Mouse (Mus musculus) hindbrain, embryonic 11.5 days (tissue): ENCODE results near the gene Hjurp. TPM values are rescaled to one million over a fixed set of nuclear protein-coding genes. Genes with fewer than 3 reads are reported as not detected.
A peak's percentile ranks its signal among the peaks of the same experiment; 100 is the strongest.

ENCODE experiments used
- ATAC-seq: fragments of 200-750 bp; cut with Nextera tagmentation; 2 replicates; pipeline ENCODE4 v1.8.0; 2017; ENCODE audit warnings: mild to moderate bottlenecking, moderate TSS enrichment, moderate library complexity; ENCODE audit not compliant: low FRiP score
- DNase-seq: peaks from one replicate; pipeline ENCODE4 v3.0.0-alpha.2; 2015; ENCODE audit warnings: low spot score
- H3K27ac ChIP-seq: fragments of 300-500 bp; sonication (generic); 2 replicates; pipeline ENCODE4 v1.5.1; 2014; ENCODE audit warnings: mild to moderate bottlenecking, low read depth, low read length
- H3K27me3 ChIP-seq: fragments of 300-500 bp; sonication (generic); 2 replicates; pipeline ENCODE4 v1.6.1; 2014; ENCODE audit warnings: mild to moderate bottlenecking, low read length, moderate library complexity, mixed read lengths; ENCODE audit not compliant: control insufficient read depth, insufficient read depth
- H3K36me3 ChIP-seq: fragments of 300-500 bp; sonication (generic); 2 replicates; pipeline ENCODE4 v1.6.1; 2014; ENCODE audit warnings: mild to moderate bottlenecking, low read length, moderate library complexity, mixed read lengths; ENCODE audit not compliant: control insufficient read depth, insufficient read depth
- H3K4me1 ChIP-seq: fragments of 300-500 bp; sonication (generic); replicated peaks from 2 replicates; pipeline ENCODE4 v1.6.1; 2014; ENCODE audit warnings: low read length, mixed read lengths; ENCODE audit not compliant: control insufficient read depth, insufficient read depth
- H3K4me2 ChIP-seq: fragments of 300-500 bp; sonication (generic); replicated peaks from 2 replicates; pipeline ENCODE4 v1.6.1; 2014; ENCODE audit warnings: mild to moderate bottlenecking, low read depth, low read length
- H3K4me3 ChIP-seq: fragments of 300-500 bp; sonication (generic); 2 replicates; pipeline ENCODE4 v1.5.1; 2014; ENCODE audit warnings: low read depth, low read length
- H3K9ac ChIP-seq: fragments of 300-500 bp; sonication (generic); 2 replicates; pipeline ENCODE4 v1.6.1; 2014; ENCODE audit warnings: low read depth, low read length
- H3K9me3 ChIP-seq: fragments of 300-500 bp; sonication (generic); 2 replicates; pipeline ENCODE4 v1.6.1; 2016; ENCODE audit warnings: low read length; ENCODE audit not compliant: control insufficient read depth
- WGBS: fragments of 180-500 bp; shearing (Covaris S2); extraction: QIAGEN DNeasy Blood & Tissue Kit; methylation state at CpG from one replicate; pipeline ENCODE4 v1.1.7; 2014; 5-methylcytosine and 5-hydroxymethylcytosine counted together
- polyA plus RNA-seq: library from polyadenylated mRNA; unstranded; fragments of >200 nt; fragmentation: Nextera tagmentation; extraction: Ambion mirVana; gene quantifications from 2 replicates; pipeline ENCODE4 v1.2.1, GENCODE M21; 2014

Gene Hjurp
- polyA plus RNA-seq, 1 experiment from 2014 or later, result 136 TPM

DNA sequence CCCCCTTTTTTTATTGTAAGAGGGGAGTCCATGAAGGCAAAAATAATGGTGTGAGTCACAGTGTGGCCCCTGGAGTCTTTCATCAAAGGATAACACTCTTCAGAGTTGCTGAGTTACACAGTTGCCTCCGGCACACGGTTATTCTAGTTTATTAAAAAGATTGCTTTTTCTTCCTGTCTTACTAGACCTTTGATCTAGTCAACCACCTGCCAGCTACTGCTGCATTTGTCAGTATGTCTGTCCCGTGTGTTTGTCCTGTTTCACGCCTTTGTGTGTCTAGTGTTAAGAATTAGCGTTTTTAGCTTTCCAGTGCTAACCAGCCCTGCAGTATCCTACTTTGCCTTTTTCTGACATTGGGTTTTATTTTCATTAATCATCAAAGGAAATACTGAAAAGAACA is 8.2 kb upstream of the Hjurp start:
- H3K9me3 ChIP-seq, result peaks cover 71% of the 10 kb centered on the region
- H3K9ac ChIP-seq, result no peak overlapping the region
- H3K27ac ChIP-seq, result no peak overlapping the region
- ATAC-seq (no peak), DNase-seq (no peak)
- 70% methylated on average over 5 of the region's 5 CpGs for WGBS
- H3K4me2 ChIP-seq, result no peak overlapping the region
- no peaks in the 10 kb centered on the region for H3K4me1 ChIP-seq
- H3K27me3 ChIP-seq, result no peaks in the 10 kb centered on the region
- no peak overlapping the region for H3K4me3 ChIP-seq
- no peaks in the 10 kb centered on the region for H3K36me3 ChIP-seq

DNA sequence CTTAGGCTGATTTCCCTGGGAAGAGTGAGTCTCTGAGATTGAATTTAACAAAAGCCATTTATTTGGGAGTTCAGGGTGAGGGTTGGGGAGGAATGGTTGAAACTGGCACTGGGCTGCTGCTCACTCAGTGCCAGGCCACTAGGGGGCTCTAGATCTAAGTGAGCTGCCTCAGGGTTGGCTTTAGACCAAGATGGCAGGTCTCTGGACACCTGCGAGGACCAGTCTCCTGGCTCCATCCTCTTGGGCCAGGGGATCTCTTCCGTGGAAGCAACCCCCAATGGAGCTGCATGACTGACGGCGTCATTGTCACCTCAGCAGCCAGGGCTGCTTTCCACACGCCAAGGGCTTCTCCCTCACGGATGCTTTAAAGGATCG is 7.5 kb upstream of the Hjurp start:
- ATAC-seq (no peak; the same call in 1 of the 2 replicates), DNase-seq (no peak)
- no peak overlapping the region for H3K27ac ChIP-seq
- no peaks in the 10 kb centered on the region for H3K36me3 ChIP-seq
- H3K4me3 ChIP-seq, result no peak overlapping the region
- no peaks in the 10 kb centered on the region for H3K4me1 ChIP-seq
- 61% methylated on average over 7 of the region's 7 CpGs for WGBS
- no peak overlapping the region for H3K4me2 ChIP-seq
- H3K27me3 ChIP-seq, result no peaks in the 10 kb centered on the region
- no peak overlapping the region for H3K9ac ChIP-seq
- H3K9me3 ChIP-seq, result peaks cover 65% of the 10 kb centered on the region

DNA sequence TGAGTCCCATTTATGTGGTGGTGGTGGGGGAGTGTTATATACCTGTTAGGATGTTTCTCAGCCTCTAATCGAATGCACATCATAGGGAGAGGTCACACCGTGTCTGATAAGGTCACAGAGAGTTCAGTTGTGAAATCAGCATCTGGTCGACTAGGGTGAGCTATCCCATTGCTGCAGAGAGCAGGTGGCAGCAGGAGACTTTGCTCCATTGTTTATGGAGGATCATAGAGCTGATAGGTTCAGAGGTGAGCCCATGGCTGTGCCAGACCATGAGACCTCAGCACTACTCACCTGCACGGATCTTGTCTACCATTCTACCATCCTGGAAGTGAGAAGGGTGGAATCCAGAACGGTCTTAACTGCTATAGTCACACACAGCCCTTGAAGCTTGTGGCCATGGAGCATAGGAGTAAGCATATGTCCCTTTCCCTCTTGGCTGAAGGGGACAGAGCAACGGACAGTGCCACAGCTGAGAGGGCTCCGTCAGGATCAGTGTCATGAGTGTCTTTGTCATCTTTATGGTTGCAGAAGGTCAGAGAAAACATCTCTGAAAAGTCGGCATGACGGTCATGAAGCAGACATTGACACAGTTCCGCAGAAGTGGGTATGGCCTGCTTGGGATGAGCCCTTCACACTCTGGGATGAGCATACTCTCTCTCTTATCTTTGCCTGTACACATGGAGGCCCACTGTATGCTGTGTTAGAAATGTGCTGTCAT is 7.0 kb upstream of the Hjurp start:
- Histone ChIP-seq H3K27me3 (no peaks in the 10 kb centered on the region), H3K36me3 (no peaks in the 10 kb centered on the region), H3K9me3 (peaks cover 60% of the 10 kb centered on the region), H3K4me3 (no peak overlapping the region), H3K9ac (no peak overlapping the region), H3K4me2 (no peak overlapping the region), H3K4me1 (no peaks in the 10 kb centered on the region), H3K27ac (no peak overlapping the region)
- DNase-seq, result no peak
- peak; percentile 20; the same call in 1 of the 2 replicates for ATAC-seq
- 63% methylated on average over 10 of the region's 10 CpGs for WGBS

DNA sequence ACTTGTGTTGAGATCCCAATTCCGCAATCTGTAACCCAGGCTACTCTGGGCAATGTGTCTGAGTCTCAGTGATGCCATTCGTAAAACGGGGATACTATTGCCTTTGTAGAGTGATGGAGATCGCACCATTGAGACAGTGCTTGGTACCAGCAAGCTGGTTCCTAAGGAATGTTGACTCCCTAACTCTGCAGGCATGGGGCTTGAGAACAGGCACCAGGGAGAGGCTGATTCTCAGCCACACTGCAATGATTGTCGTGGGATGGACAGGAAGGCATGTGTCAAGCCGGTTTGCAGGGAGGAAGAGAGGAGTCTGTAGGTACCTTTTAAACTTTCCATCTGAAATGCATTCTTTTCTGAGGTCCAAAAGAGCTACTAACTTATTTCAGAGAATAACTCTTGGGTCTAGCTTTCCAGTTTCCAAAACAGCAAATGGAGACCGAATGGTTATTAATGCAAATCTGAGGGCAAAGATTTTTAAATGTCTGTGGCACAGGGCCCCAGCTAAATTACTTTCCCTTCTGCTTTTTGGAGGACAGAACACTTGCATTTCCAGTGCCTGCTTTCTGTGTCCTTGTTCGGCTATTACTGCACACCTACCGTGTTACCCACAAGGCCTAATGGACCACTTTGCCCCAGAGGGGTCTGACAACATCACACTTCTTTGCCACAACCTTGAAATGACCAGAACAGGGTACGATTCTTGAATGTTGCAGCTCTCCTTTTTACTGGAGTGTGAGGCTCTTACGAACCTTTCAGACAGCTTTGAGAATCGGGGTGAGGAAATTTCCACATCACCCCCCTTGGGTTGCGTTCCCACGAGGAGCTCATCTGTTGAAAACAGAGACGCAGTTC is 6.2 kb upstream of the Hjurp start:
- no peak overlapping the region for H3K4me2 ChIP-seq
- no peaks in the 10 kb centered on the region for H3K36me3 ChIP-seq
- no peaks in the 10 kb centered on the region for H3K27me3 ChIP-seq
- H3K9ac ChIP-seq, result no peak overlapping the region
- DNase-seq (no peak), ATAC-seq (no peak)
- H3K9me3 ChIP-seq, result peaks cover 57% of the 10 kb centered on the region
- WGBS, result 83% methylated on average over 15 of the region's 15 CpGs
- H3K27ac ChIP-seq, result no peak overlapping the region
- no peak overlapping the region for H3K4me3 ChIP-seq
- H3K4me1 ChIP-seq, result no peaks in the 10 kb centered on the region

DNA sequence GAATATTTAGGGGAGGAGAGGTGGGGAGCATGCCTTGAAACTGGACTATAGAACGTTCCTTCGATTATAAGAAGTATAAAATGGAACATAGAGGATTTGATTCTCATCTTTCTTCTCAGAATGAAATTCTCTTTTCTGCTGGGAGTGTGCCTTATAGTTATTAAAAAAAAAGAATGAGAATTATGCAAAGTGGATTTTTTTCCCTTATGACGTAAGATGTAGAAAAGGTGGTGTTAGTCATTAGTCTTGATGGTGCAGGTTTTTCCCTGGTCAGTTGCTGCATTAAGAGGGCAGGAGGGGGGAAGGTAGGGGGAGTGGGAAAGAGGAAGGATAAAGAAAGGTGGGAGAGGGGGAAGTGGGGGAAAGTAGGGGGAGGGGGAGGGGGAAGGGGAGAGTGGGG is 4.9 kb upstream of the Hjurp start:
- H3K4me2 ChIP-seq, result no peak overlapping the region
- no peak overlapping the region for H3K9ac ChIP-seq
- H3K4me1 ChIP-seq, result no peaks in the 10 kb centered on the region
- H3K9me3 ChIP-seq, result peaks cover 46% of the 10 kb centered on the region
- H3K27me3 ChIP-seq, result no peaks in the 10 kb centered on the region
- DNase-seq (no peak), ATAC-seq (no peak)
- WGBS, result 62% methylated on average over 3 of the region's 3 CpGs
- H3K36me3 ChIP-seq, result no peaks in the 10 kb centered on the region
- no peak overlapping the region for H3K27ac ChIP-seq
- H3K4me3 ChIP-seq, result no peak overlapping the region

DNA sequence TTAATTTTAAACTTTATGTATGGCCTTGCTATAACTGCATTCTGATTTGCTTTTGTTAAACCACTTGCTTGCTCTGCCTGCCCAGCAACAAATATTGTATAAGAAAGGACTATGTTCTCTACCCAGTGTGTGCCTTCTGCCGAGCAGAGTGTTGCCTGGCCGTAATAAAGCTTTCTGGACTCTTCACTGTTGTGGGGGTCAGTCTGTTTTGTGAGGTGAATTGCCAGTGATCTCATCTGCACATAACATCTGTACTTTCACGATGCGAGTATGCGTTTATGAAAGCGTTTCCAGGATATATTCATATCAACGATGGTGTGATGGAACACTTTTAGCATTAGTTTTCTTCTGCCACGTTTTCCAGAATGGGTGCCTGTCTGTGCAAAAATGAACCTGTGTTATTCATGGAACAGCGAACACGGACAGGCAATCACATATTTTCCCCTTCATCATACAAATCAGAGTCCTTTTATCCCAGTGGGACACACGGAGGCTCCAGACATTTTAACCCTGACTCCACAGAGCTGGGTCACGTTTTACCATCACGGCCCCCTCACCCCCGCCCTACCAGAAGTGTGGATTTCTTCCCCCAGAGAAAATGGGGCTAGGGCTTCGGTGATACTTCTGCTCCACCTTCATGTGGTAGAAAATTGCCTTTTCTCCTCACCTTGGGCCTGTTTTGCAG is 2.7 kb upstream of the Hjurp start:
- DNase-seq, result no peak
- H3K9me3 ChIP-seq, result peaks cover 32% of the 10 kb centered on the region
- 76% methylated on average over 15 of the region's 15 CpGs for WGBS

DNA sequence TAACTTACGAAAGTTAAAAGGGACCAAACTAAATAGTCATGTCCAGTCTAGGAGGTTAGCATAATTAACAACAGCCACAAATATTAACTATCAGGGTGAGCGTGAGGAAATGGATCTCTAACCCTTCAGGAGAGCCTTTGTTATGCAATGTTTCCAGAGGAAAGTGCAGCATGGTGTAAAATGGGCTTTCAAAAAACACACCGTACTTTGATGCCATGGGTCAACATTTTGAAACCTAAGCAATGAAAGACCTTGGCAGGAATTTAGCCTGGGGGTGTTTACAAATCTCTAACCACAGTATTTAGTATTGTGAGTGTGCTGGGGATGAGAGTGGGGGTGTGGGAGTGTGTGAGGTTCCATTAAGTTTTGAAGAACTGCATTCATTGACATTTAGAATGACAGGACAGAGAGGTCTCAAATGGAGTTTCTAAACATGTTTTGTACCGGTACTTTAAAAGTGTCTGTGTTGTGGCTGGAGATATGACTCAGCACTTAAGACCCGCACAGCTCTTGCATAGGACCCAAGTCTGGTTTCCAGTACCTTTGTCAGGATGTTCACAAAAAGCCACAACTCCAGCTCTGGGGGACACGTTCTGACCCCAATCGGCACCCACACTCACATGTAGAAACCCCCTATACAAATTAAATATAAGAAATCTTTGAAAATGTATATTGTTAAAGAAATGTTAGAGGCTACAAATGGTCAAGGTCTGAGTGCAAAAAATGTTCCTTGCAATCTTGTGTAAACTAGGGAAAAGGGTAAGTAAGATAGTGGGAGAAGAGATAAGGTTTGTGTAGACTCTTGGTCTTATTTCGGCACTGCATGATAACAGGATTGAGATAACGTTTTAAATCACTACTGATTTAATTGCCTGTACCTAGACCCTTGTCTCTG is 1.9 kb upstream of the Hjurp start:
- peaks cover 24% of the 10 kb centered on the region for H3K9me3 ChIP-seq
- no peak for ATAC-seq

More for the DNA sequence above, 2.7 kb upstream of the Hjurp start:
- Histone ChIP-seq H3K9ac (no peak overlapping the region), H3K27me3 (no peaks in the 10 kb centered on the region), H3K4me2 (no peak overlapping the region), H3K4me3 (no peak overlapping the region), H3K36me3 (peaks cover 3% of the 10 kb centered on the region; the same call in 1 of the 2 replicates), H3K27ac (no peak overlapping the region), H3K4me1 (peaks cover 16% of the 10 kb centered on the region)
- ATAC-seq, result no peak

More for the DNA sequence above, 1.9 kb upstream of the Hjurp start:
- Histone ChIP-seq H3K4me3 (no peak overlapping the region), H3K27ac (no peak overlapping the region), H3K27me3 (no peaks in the 10 kb centered on the region), H3K36me3 (peaks cover 9% of the 10 kb centered on the region), H3K4me2 (no peak overlapping the region), H3K9ac (no peak overlapping the region), H3K4me1 (peaks cover 17% of the 10 kb centered on the region)
- WGBS, result 71% methylated on average over 9 of the region's 9 CpGs
- DNase-seq, result no peak
